Mouse (Mus musculus) fat pad, adult 2 months (tissue): Measurements from ENCODE around the gene Hist1h3h.
"Not testable (repeated sequence)": the region's sequence is repeated elsewhere in the genome, so short reads cannot be mapped to it uniquely, and the experiment has no call there.

Experiments used
- DNase-seq: peaks from one replicate; pipeline ENCODE4 v3.0.0-alpha.2; 2011; ENCODE audit warnings: low read depth, low spot score; ENCODE audit errors: extremely low read depth

The Hist1h3h gene

DNA sequence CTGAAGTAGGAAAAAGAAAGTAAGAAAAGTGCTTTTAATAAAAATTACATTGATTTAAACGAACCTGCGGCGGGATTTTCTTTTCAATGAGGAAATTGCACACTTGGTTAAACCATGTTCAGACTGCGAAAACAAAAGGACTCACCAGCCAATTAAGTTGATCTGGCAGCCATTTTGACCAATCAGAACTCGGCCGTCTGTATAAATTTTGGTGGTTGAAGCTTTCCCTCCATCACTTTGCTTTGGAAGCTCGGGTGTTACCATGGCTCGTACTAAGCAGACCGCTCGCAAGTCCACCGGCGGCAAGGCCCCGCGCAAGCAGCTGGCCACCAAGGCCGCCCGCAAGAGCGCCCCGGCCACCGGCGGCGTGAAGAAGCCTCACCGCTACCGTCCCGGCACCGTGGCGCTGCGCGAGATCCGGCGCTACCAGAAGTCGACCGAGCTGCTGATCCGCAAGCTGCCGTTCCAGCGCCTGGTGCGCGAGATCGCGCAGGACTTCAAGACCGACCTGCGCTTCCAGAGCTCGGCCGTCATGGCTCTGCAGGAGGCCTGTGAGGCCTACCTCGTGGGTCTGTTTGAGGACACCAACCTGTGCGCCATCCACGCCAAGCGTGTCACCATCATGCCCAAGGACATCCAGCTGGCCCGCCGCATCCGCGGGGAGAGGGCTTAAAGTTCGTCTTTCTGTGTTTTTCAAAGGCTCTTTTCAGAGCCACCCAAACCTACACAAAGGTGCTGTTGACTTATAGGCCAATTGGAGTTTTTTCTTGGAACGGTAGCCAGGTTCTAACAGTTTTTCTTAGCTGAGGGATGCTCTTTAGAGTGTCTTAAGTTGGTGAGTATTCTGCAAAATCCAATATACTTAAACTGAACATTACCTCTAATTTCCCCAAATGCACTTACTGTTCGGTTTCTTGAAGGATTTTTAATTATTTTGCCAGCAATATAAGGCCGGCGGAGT is at the start of gene Hist1h3h:
Gene Hist1h3h, plus strand, starts transcription at position 263 of the 961 bp plus-strand sequence.
- not testable (repeated sequence) for DNase-seq

DNA sequence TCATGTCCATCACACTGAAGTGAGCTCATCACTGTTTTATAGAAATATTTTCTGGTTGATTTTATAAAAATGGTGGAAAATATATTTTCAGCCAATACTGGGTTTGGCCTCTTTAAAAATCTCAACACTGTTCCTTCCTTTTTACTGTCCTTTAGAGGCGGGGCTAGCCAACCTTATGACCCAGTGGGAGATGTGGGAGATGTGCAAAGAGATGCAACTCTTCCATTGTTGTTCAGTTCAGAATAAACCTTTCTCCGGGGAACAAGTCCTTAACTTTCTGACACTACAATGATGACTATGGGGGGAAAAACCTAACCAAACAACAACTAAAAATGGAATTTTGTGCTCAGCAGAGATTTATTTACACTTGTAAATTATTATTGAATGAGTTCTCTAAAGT is 40.2 kb upstream of the Hist1h3h start, which contains the start of gene Olfr1360:
Gene Olfr1360, minus strand, starts transcription at position 101 of the 400 bp plus-strand sequence.
- DNase-seq = no peak

DNA sequence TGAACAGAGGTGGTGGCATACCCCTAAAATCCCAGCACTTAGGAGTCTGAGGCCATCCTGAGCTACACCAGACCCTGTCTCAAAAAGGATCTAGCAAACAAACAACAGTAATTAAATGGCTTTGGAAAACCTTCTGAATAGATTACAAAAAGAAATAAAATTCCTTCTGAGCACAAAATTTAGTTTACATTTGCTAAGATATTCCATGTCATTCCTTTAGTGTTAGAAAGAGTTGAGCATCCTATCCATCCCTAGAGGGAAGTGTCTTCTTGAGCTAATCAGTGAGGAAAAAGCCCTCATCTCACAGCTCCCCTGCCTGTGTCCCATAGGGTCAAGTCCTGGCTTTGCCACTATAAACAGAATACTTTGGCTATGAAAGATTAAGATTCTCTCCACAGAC is 19.6 kb upstream of the Hist1h3h start, which contains the start of gene Olfr1359:
Gene Olfr1359, plus strand, starts transcription at position 301 of the 400 bp plus-strand sequence.
- no peak for DNase-seq

DNA sequence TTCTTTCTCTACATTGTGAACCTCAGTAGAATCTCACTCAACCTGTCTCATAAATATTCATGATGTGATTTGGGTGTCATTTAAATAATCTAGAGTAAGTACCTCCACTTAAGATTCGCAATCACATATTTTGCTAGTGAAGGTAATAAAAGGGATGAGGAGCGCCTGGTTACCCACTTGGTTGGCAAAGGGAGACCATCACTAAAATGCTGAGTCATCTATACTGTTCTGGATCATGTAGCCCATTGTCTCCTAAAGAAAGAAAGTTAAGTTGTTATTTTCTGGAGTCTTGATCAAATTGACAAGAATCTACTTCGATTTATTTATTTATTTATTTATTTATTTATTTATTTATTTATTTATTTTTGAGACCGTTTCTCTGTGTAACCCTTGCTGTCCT is 10.8 kb upstream of the Hist1h3h start:
- no peak for DNase-seq

DNA sequence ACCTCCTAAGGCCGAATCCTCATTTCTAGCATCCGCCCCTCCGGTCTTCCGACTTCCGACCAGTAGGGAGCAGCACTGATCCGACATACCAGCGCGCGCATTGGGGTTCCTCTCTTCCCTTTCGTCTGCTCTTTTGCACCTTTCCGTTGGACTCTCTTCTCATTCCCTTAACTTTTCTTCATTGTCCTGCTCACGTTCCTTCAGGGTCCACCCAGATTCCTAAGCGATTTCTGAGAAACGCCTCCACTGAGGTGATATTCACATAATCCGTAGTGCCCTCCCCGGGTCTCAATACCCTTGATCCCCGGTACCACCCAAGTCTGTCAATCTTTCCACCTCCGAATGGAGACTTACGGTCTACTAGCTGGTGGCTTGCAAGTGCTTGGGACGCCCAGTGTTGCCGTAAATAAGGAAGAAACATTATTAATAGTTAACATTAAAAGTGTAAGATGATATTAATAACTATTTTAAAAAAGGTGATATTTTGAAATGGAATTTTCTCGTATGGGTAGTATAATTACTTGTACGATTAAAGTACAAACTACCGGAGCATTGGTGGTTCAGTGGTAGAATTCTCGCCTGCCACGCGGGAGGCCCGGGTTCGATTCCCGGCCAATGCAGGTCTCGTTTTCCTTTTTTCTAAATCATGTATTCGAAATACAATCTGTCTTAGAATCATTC is 7.3 kb upstream of the Hist1h3h start:
- no peak for DNase-seq

DNA sequence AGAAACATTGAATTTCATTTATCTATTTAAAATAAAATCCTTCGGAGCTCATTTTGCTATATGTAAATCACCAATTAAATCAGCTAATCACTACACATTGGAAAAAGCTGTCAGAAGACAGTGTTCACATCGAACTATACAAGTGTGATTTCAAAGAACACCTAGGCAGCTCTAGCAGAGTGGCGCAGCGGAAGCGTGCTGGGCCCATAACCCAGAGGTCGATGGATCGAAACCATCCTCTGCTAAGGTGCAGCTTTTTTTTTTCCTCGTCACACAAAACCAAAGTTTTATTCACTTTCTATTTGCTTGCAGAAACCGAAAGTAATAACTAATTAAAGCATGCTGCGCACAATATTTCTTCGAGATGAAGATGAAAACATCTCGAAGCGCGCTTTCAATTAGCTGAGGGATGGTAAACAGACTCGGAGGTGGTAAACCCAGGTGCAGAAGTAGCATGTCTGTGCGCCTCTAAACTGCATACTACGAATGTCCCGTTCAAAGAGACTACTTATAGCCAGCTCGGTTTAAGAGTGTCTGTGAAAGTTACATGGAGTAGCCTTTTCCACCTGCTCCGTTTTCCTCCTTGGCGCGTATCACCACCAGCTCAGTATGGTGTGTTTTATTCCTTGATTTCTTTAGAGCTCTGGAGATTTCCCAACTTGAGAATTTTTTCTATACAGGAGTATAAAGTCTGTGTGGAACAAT is 6.5 kb upstream of the Hist1h3h start:
- DNase-seq = no peak

DNA sequence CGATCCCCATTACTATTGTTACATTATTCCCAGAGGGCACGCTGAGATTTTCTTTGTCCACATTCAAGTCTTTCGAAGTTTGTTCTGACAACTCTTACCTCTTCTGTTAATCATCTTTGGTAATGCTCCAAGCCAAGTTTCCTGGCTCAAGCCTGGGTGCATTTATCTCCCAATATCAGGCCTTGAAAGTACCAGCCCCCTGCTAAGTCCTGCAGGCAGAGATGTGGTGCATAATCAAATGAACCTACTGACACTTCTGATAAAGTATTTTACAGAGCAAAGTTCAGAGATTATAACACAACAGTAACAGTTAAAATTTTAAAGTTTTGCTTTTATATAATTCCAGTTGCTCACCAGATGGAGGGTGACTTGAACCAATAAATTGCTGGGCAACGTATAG is 5.8 kb upstream of the Hist1h3h start:
- DNase-seq = no peak

DNA sequence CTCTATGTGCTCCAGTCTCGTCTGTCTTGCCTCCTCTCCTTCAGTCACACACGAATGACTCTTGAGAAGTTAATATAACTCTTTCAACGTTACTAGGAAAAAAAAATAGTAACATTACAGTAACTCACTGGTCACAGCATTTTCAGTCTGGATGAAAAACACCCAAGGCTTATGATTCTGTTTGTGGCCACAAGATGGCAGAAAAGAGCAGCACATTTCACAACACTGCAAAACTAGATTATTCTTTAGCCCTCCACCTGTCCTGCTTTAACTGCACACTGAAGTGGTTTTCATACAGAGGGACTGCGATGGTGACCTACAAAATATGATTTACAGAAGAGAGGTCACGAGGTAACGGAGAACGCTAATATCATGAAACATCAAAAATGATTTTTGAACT is 2.7 kb upstream of the Hist1h3h start:
- DNase-seq = no peak

DNA sequence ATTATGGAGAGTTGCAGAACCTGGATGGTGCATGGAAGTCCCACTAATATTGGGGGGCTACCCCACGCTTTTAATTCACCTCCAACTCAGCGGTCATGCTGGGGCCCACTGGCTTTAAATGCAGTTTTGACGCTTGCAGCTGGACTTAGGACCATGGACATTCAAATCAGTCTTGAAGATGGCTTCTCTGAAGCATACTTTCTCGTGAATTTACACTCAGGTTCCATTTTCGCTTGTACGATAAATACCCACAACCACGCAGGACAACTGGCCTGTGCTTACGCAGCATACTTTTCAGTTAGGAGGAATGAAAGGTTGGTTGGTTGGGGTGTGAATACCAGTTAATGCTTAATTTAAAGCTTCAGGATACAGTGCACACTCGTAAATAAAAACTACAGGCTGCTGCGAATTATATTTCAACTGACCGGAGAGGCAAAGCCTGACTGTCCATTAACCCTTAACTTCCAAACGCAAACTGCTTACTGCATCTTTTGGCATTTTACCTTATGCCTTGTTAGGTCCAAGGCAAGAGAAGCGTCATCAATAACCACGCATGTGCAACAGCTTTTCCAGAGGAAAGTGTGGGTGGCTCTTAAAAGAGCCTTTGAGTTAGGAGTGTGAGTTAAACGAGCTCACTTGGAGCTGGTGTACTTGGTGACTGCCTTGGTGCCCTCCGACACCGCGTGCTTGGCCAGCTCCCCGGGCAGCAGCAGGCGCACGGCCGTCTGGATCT is 2.2 kb upstream of the Hist1h3h start:
- DNase-seq = no peak

DNA sequence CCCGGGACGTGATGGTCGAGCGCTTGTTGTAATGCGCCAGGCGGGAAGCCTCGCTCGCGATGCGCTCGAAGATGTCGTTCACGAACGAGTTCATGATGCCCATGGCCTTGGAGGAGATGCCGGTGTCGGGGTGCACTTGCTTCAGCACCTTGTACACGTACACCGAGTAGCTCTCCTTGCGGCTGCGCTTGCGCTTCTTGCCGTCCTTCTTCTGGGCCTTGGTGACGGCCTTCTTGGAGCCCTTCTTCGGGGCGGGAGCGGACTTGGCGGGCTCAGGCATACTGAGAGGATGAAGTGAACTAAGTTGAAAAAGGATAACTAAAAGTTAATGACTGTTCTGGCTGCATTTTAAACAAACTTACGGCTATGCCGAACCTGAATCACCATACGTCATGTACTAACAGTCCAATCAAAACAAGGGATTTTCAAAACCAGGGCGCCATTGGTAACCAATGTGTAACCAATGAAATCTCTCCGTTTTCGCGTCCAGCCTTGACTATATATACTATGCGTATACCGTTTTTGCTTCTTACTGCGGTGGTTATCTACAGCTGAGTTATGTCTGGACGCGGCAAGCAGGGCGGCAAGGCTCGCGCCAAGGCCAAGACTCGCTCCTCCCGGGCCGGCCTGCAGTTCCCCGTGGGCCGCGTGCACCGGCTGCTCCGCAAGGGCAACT is 1.5 kb upstream of the Hist1h3h start, which contains the start of the genes Hist1h2bl and Hist1h2ai:
Gene Hist1h2bl, minus strand, starts transcription at position 280 of the 676 bp plus-strand sequence.
Gene Hist1h2ai, plus strand, starts transcription at position 559 of the 676 bp plus-strand sequence.
- DNase-seq = peak; percentile 76

DNA sequence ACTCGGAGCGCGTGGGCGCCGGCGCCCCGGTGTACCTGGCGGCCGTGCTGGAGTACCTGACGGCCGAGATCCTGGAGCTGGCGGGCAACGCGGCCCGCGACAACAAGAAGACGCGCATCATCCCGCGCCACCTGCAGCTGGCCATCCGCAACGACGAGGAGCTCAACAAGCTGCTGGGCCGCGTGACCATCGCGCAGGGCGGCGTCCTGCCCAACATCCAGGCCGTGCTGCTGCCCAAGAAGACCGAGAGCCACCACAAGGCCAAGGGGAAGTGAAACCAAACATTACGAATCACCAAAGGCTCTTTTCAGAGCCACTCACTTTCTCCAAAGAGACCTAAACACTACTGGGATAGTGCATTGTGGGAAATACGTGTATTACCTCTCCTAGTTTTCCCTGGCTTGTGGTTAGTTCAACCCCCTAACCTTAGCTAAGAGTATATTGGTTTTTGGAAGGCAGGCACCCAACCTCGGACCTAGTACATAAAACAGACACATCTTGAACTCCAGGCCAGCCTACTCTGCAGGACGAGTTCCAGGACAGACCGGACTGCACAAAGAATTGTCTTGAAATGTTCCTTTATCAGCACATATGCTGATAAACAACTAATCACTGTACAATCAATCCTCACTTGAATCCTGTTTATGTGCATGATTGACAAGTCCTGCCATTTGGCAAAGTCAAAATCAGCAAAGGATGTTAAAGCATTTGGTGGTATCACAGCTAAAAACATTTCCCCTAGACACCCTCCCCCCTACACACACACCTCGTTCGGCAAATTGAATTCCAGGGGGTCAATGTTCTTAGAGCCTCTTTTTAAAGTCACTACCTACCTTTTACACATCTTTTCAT is 693 bp upstream of the Hist1h3h start:
- not testable (repeated sequence) for DNase-seq

DNA sequence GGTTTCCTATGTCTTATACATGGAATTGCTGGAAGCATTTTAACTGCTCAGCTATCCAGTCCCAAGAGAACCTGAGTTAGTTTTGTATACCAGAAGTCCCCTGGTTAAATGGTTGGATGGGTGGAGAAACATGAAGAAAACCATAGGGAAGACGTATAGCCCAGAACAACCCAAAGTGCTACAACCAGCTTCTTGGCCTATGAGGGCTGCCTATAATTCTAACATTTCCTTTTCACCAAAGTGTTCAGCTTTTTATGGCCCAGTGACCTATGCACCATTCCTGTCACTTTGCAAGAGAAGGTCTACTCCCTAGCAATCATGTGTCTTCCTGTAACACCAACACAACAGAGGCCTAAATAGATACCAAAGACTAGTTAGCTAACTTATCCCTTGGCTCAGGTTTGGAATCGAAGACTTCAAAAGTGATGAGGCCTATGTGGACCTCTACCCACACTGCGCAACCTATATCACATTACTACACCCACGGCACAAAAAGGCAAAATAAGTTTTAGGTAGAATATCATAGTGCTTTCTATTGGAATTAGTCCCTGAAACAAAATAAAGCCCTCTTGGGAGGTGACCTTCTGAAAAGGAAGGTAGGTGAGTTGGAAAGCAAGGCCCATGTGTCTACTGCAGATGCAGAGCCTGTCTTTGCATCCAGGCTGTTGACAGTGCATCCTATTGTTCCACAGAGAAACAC is 1.1 kb downstream of the Hist1h3h start:
- no peak for DNase-seq

DNA sequence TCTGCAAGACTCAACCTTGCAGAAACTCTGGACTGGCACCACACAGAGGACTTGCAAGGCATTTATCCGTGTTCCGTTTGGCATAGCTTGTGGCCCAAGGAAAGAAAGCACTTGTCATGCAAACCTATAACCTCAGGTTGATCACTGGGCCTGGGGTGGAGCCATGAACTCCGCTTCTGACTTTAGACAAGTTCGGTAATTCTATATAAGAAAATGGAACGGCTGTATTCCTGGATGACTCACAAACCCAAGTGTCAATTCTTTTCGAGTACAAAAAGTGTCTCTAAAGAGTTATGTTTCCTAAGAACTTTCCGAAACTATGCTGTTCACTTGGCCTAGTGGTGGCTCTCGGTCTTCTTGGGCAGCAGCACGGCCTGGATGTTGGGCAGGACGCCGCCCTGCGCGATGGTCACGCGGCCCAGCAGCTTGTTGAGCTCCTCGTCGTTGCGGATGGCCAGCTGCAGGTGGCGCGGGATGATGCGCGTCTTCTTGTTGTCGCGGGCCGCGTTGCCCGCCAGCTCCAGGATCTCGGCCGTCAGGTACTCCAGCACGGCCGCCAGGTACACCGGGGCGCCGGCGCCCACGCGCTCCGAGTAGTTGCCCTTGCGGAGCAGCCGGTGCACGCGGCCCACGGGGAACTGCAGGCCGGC is 3.8 kb downstream of the Hist1h3h start:
- DNase-seq = not testable (repeated sequence)

DNA sequence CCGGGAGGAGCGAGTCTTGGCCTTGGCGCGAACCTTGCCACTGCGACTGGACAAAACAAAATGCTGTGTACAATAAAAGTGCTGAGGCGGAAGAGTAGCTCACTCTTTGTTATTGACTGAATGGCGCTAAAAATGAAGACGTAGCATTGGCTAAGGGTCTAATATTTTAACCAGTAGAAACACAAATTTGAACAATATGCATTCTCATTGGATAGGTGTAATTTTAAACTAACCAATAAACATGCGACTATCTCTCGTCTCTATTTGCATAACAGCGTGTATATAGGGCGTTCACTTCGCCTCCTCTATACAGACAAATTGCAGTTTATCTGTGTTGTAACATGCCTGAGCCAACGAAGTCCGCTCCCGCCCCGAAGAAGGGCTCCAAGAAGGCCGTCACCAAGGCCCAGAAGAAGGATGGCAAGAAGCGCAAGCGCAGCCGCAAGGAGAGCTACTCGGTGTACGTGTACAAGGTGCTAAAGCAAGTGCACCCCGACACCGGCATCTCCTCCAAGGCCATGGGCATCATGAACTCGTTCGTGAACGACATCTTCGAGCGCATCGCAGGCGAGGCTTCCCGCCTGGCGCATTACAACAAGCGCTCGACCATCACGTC is 4.4 kb downstream of the Hist1h3h start, which contains the start of gene Hist1h2bm:
Gene Hist1h2bm, plus strand, starts transcription at position 288 of the 616 bp plus-strand sequence.
- peak; percentile 86 for DNase-seq

DNA sequence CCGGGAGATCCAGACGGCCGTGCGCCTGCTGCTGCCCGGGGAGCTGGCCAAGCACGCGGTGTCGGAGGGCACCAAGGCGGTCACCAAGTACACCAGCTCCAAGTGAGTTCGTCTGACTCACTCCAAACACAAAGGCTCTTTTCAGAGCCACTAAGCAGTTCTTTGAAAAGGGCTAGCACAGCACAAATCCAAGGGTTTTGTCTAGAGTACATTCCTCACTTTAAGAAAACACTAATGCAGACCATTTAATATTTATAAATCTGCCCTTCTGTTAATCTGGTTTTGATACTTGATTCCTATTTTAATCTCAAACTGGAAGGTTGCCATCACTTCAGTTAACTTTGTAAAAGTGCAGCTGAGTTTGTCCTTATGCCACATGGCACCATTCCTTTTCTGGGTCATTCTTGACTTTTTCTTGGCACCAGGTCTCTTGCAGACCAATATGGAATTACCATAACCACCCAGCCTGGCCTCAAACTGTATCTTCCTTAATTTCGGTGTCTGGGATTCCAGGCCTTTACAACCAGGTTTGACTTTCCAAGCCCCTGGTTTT is 5.0 kb downstream of the Hist1h3h start:
- no peak for DNase-seq

DNA sequence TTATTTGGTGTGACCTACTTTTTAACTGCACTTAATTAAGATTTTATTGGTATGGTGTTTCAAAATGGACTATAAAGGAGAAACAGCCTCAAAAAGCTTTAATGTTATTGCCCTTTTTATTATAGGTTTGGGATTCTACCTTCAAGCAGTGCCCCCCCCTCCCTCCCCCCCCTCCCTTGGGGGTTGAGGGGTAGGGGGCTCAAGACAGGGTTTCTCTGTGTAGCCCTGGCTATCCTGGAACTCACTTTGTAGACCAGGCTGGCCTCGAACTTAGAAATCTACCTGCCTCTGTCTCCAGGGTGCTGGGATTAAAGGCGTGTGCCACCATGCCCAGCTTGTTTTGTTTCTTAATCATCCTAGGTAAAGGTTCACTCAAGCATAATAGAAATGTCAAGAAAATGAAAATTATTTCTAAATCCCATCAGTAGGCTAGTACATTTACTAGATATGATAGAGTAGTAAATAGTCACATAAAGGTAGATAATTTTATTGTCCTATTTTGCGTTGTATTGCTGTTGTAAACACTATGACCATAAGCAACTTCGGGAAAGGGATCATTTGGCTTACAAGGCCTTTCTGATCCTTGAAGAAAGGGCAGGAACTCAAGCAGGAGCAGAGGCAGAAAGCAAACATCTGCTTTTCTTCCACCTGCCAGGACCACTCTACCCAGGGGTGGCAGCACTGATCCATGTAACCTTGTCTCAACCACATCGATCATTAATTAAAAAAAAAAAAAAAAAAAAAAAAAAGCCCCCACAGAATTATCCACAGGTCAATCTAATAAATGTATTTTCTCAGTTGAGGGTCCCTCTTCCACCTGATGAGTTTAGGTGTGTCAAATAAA is 5.8 kb downstream of the Hist1h3h start:
- no peak for DNase-seq
